Mouse (Mus musculus) CH12.LX (cell line): ENCODE data around the gene Trabd2b. TPM values are rescaled to one million over a fixed set of nuclear protein-coding genes. Genes with fewer than 3 reads are reported as not detected.

Experiments used
- DNase-seq: peaks from one replicate; pipeline ENCODE4 v3.0.0-alpha.2; 2013; ENCODE audit errors: extremely low read depth
- H3K27ac ChIP-seq: 2 replicates; pipeline ENCODE4 v1.5.1; 2012; ENCODE audit warnings: low read depth, mild to moderate bottlenecking, control low read depth, moderate library complexity; ENCODE audit not compliant: insufficient read depth
- H3K27me3 ChIP-seq: replicated peaks from 2 replicates; pipeline ENCODE3; 2012; ENCODE audit warnings: inconsistent platforms
- H3K36me3 ChIP-seq, 2 experiments: replicated peaks in 1 of 2; 2 replicates each; pipeline versions ENCODE3 to v1.6.1; 2012; ENCODE audit warnings: inconsistent platforms in 1 of 2, low read length in 1 of 2, mild to moderate bottlenecking in 1 of 2, mixed read lengths in 1 of 2, moderate library complexity in 1 of 2; ENCODE audit not compliant: control insufficient read depth in 1 of 2, insufficient read depth in 1 of 2
- H3K4me1 ChIP-seq, 2 experiments: 2 replicates each; pipeline ENCODE4 v1.6.1; 2012; ENCODE audit warnings: inconsistent platforms in 1 of 2, moderate library complexity in 1 of 2; ENCODE audit not compliant: insufficient read depth in 2 of 2, control insufficient read depth in 1 of 2
- H3K4me2 ChIP-seq: 2 replicates; pipeline ENCODE4 v1.6.1; 2012; ENCODE audit warnings: low read depth, mild to moderate bottlenecking, control low read depth; ENCODE audit not compliant: poor library complexity, insufficient read depth, severe bottlenecking
- H3K4me3 ChIP-seq, 3 experiments: fragments of 150-350 bp in 1 of 3; sonication (generic) in 1 of 3; replicated peaks in 1 of 3; 2 replicates each; pipeline versions ENCODE3 to v1.5.1; 2011 to 2012; ENCODE audit warnings: low read depth in 2 of 3, low read length in 2 of 3, mild to moderate bottlenecking in 2 of 3, moderate library complexity in 2 of 3, control low read depth in 1 of 3, improper control_type of control experiment in 1 of 3, inconsistent platforms in 1 of 3, mixed read lengths in 1 of 3; ENCODE audit not compliant: poor library complexity in 1 of 3
- H3K79me2 ChIP-seq: replicated peaks from 2 replicates; pipeline ENCODE4 v1.6.1; 2012; ENCODE audit warnings: mild to moderate bottlenecking, moderate library complexity; ENCODE audit not compliant: control insufficient read depth, poor library complexity, insufficient read depth, severe bottlenecking; ENCODE audit errors: extremely low read depth
- H3K9ac ChIP-seq: 2 replicates; pipeline ENCODE4 v1.6.1; 2012; ENCODE audit warnings: low read depth, mild to moderate bottlenecking, control low read depth, moderate library complexity; ENCODE audit not compliant: insufficient read depth
- H3K9me3 ChIP-seq: replicated peaks from 2 replicates; pipeline ENCODE3; 2012; ENCODE audit warnings: low read length, inconsistent platforms, mixed read lengths
- BHLHE40 ChIP-seq: IDR thresholded peaks from 2 replicates; pipeline ENCODE4 v1.6.1; 2011; ENCODE audit warnings: mild to moderate bottlenecking, low read depth, low read length, improper control_type of control experiment
- CHD1 ChIP-seq: IDR thresholded peaks from 2 replicates; pipeline ENCODE4 v1.6.1; 2012; ENCODE audit warnings: low read depth, low read length, improper control_type of control experiment, inconsistent platforms
- E2F4 ChIP-seq: IDR thresholded peaks from 2 replicates; pipeline ENCODE4 v1.6.1; 2011; ENCODE audit warnings: low read depth, low read length, improper control_type of control experiment; ENCODE audit not compliant: insufficient replicate concordance
- EP300 ChIP-seq: IDR thresholded peaks from 2 replicates; pipeline ENCODE4 v1.6.1; 2011; ENCODE audit warnings: low read length, improper control_type of control experiment
- ETS1 ChIP-seq: conservative IDR thresholded peaks from 2 replicates; pipeline ENCODE4 v1.6.1; 2012; ENCODE audit warnings: low read depth, mild to moderate bottlenecking, inconsistent platforms, low read length, improper control_type of control experiment, moderate library complexity
- GABPA ChIP-seq: IDR thresholded peaks from 2 replicates; pipeline ENCODE4 v1.6.1; 2012; ENCODE audit warnings: low read depth, low read length, improper control_type of control experiment, inconsistent platforms; ENCODE audit not compliant: insufficient replicate concordance
- JUN ChIP-seq: IDR thresholded peaks from 2 replicates; pipeline ENCODE4 v1.6.1; 2011; ENCODE audit warnings: low read depth, mild to moderate bottlenecking, low read length, improper control_type of control experiment, moderate library complexity; ENCODE audit not compliant: insufficient read depth
- JUND ChIP-seq: conservative IDR thresholded peaks from 2 replicates; pipeline ENCODE4 v1.6.1; 2011; ENCODE audit warnings: low read depth, low read length, improper control_type of control experiment
- KAT2A ChIP-seq: IDR thresholded peaks from 2 replicates; pipeline ENCODE4 v1.6.1; 2012; ENCODE audit warnings: low read length, improper control_type of control experiment, inconsistent platforms; ENCODE audit not compliant: insufficient replicate concordance
- MAFK ChIP-seq: IDR thresholded peaks from 2 replicates; pipeline ENCODE4 v1.6.1; 2011; ENCODE audit warnings: low read length, improper control_type of control experiment; ENCODE audit not compliant: insufficient replicate concordance
- MEF2A ChIP-seq: IDR thresholded peaks from 2 replicates; pipeline ENCODE4 v1.6.1; 2014; ENCODE audit warnings: low read depth, mild to moderate bottlenecking, inconsistent platforms, low read length, improper control_type of control experiment, borderline replicate concordance
- MYC ChIP-seq: IDR thresholded peaks from 2 replicates; pipeline ENCODE4 v1.6.1; 2011; ENCODE audit warnings: low read depth, mild to moderate bottlenecking, improper control_type of control experiment, low read length
- NELFE ChIP-seq: IDR thresholded peaks from 2 replicates; pipeline ENCODE4 v1.6.1; 2011; ENCODE audit warnings: low read depth, low read length, improper control_type of control experiment
- PAX5 ChIP-seq: IDR thresholded peaks from 2 replicates; pipeline ENCODE4 v1.6.1; 2012; ENCODE audit warnings: low read length, inconsistent platforms, mixed read lengths
- POLR2A ChIP-seq: IDR thresholded peaks from 2 replicates; pipeline ENCODE4 v1.6.1; 2011; ENCODE audit warnings: low read depth, mild to moderate bottlenecking, improper control_type of control experiment, low read length
- RAD21 ChIP-seq: IDR thresholded peaks from 2 replicates; pipeline ENCODE4 v1.6.1; 2011; ENCODE audit warnings: low read depth, mild to moderate bottlenecking, low read length, improper control_type of control experiment, moderate library complexity
- SIN3A ChIP-seq: IDR thresholded peaks from 2 replicates; pipeline ENCODE4 v1.6.1; 2012; ENCODE audit warnings: low read length, improper control_type of control experiment, inconsistent platforms
- USF1 ChIP-seq: IDR thresholded peaks from 2 replicates; pipeline ENCODE4 v1.6.1; 2014; ENCODE audit warnings: low read depth, mild to moderate bottlenecking, inconsistent platforms, low read length, improper control_type of control experiment
- ZC3H11A ChIP-seq: IDR thresholded peaks from 2 replicates; pipeline ENCODE4 v1.6.1; 2012; ENCODE audit warnings: low read depth, mild to moderate bottlenecking, inconsistent platforms, low read length, improper control_type of control experiment
- ZKSCAN1 ChIP-seq: IDR thresholded peaks from 2 replicates; pipeline ENCODE4 v1.6.1; 2012; ENCODE audit warnings: low read depth, inconsistent platforms, low read length, improper control_type of control experiment, borderline replicate concordance
- ZNF384 ChIP-seq: IDR thresholded peaks from 2 replicates; pipeline ENCODE4 v1.6.1; 2012; ENCODE audit warnings: low read depth, low read length, improper control_type of control experiment, inconsistent platforms
- dilution Hi-C: fragments of 300-500 bp; cut with MboI; formaldehyde crosslinking; loops from 2 replicates; pipeline ENCODE4 v1.14.3; 2020; ENCODE audit warnings: low sequenced_read_pairs; ENCODE audit not compliant: extremely low pct_unique_long_range_greater_than_20kb, extremely low pct_ligation_motif_present
- in situ Hi-C: fragments of 300-500 bp; cut with MboI; formaldehyde crosslinking; loops from 3 replicates; pipeline ENCODE4 v1.14.3; 2019; ENCODE audit warnings: low sequenced_read_pairs, low pct_ligation_motif_present, low pct_unique_long_range_greater_than_20kb, mixed read lengths
- polyA plus RNA-seq: library from polyadenylated mRNA; unstranded; fragments of >175 nt; gene quantifications from 2 replicates; pipeline ENCODE4 v1.2.1, GENCODE M21; 2012; ENCODE audit warnings: low read depth; ENCODE audit not compliant: insufficient read length
- total RNA-seq, 2 experiments: library from RNA; depleted of rRNA; stranded (reverse); fragments of 300-350 nt in 1 of 2; fragments of >200 nt in 1 of 2; gene quantifications; 2 replicates each; pipeline ENCODE4 v1.2.3; 2012 to 2014

Gene Trabd2b
- total and polyA plus RNA-seq, 3 experiments = not detected

GRCm38 (mm10) chr4:114625357-114625756 lies 218.8 kb downstream of the Trabd2b start:
- no peak for DNase-seq
- Histone ChIP-seq H3K27me3 (peaks cover 78% of the 10 kb centered on the region), H3K36me3 (no peaks in the 10 kb centered on the region), H3K27ac (no peak overlapping the region), H3K9me3 (no peaks in the 10 kb centered on the region), H3K9ac (no peak overlapping the region), H3K4me3 (no peak overlapping the region), H3K4me2 (no peak overlapping the region), H3K79me2 (no peaks in the 10 kb centered on the region), H3K4me1 (no peaks in the 10 kb centered on the region)
- in situ Hi-C loops = no loop called here
- dilution Hi-C loops = no loop called here
- no peak for TF ChIP-seq JUN
- no peak for TF ChIP-seq JUND
- TF ChIP-seq MEF2A = no peak
- no peak for TF ChIP-seq NELFE
- no peak for TF ChIP-seq ZC3H11A
- no peak for TF ChIP-seq BHLHE40
- TF ChIP-seq, all 38 proteins: peak for 0

GRCm38 (mm10) chr4:114625920-114626319 lies 219.4 kb downstream of the Trabd2b start:
- no peak for DNase-seq
- no peaks in the 10 kb centered on the region for H3K79me2 ChIP-seq
- peaks cover 78% of the 10 kb centered on the region for H3K27me3 ChIP-seq
- no peak overlapping the region for H3K9ac ChIP-seq
- H3K4me3 ChIP-seq = no peak overlapping the region
- H3K4me2 ChIP-seq = no peak overlapping the region
- no peaks in the 10 kb centered on the region for H3K36me3 ChIP-seq
- H3K27ac ChIP-seq = no peak overlapping the region
- no peak for TF ChIP-seq USF1
- TF ChIP-seq KAT2A = no peak
- TF ChIP-seq EP300 = no peak
- TF ChIP-seq RAD21 = no peak
- TF ChIP-seq JUN = no peak
- no peak for TF ChIP-seq ZNF384
- TF ChIP-seq MYC = no peak
- dilution Hi-C loops = no loop called here
- in situ Hi-C loops = no loop called here
- no peaks in the 10 kb centered on the region for H3K9me3 ChIP-seq
- H3K4me1 ChIP-seq = no peaks in the 10 kb centered on the region

- in situ Hi-C loops = no loop called here
- Histone ChIP-seq H3K9ac (no peak overlapping the region), H3K36me3 (no peaks in the 10 kb centered on the region), H3K4me2 (no peak overlapping the region), H3K27me3 (peaks cover 78% of the 10 kb centered on the region), H3K4me1 (no peaks in the 10 kb centered on the region), H3K27ac (no peak overlapping the region), H3K79me2 (no peaks in the 10 kb centered on the region), H3K9me3 (no peaks in the 10 kb centered on the region), H3K4me3 (no peak overlapping the region)
- dilution Hi-C loops = no loop called here
- TF ChIP-seq GABPA = no peak
- no peak for TF ChIP-seq ZNF384
- TF ChIP-seq RAD21 = no peak
- no peak for TF ChIP-seq POLR2A
- TF ChIP-seq ZKSCAN1 = no peak
- TF ChIP-seq MYC = no peak
- TF ChIP-seq ETS1 = no peak
- TF ChIP-seq E2F4 = no peak
- TF ChIP-seq CHD1 = no peak
- no peak for TF ChIP-seq SIN3A
- TF ChIP-seq MAFK = no peak
- no peak for TF ChIP-seq KAT2A
- TF ChIP-seq ZC3H11A = no peak
- TF ChIP-seq PAX5 = no peak
- TF ChIP-seq JUN = no peak
- no peak for TF ChIP-seq BHLHE40
- no peak for DNase-seq
These were observed 221.3 kb downstream of the Trabd2b start for GRCm38 (mm10) chr4:114627674-114628293.
